Mouse (Mus musculus) neural tube, postnatal 0 days (tissue): ENCODE measurements around the gene Zfp385c. TPM values are rescaled to one million over a fixed set of nuclear protein-coding genes. Genes with fewer than 3 reads are reported as not detected.

Experiments used
- polyA plus RNA-seq: library from polyadenylated mRNA; unstranded; fragments of >200 nt; fragmentation: Nextera tagmentation; extraction: Ambion mirVana; gene quantifications from 2 replicates; pipeline ENCODE4 v1.2.1, GENCODE M21; 2015

Zfp385c gene
- 0.69 and 1.0 TPM in 2 replicates for polyA plus RNA-seq

GRCm38 (mm10) chr11:100692164-100692616 lies at the start of gene Zfp385c:
Zfp385c (minus strand) TSS chr11:100692455.

DNA sequence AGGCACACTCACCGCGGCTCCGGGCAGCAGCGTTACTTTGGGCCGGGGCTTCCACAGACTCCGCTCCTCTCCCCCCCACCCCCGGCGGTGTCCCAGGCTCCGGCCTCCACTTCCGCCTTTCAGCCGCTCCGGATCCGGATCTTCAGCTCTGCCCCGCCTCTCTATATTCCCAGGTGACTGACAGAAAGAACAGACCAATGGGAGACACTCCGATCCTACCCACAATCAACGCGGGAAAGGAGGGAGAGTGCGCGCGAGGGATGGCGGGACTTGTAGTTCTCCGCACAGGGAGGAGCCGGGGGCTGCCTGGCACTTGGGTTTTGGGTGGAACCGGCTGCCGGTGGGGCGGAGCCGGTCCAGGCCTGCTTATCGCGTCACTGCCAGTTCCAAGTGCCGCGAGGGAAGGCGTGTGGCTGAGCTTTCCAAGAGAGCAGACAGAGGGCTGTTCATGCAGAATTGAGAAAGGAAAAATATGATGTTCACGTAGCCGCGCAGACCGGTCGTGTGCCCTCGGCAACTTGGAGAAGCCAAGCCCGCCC lies 45.9 kb upstream of the Zfp385c start, which contains the start of gene Rab5c:
Gene Rab5c (minus strand): TSS at position 150 of the 539 bp plus-strand sequence.

DNA sequence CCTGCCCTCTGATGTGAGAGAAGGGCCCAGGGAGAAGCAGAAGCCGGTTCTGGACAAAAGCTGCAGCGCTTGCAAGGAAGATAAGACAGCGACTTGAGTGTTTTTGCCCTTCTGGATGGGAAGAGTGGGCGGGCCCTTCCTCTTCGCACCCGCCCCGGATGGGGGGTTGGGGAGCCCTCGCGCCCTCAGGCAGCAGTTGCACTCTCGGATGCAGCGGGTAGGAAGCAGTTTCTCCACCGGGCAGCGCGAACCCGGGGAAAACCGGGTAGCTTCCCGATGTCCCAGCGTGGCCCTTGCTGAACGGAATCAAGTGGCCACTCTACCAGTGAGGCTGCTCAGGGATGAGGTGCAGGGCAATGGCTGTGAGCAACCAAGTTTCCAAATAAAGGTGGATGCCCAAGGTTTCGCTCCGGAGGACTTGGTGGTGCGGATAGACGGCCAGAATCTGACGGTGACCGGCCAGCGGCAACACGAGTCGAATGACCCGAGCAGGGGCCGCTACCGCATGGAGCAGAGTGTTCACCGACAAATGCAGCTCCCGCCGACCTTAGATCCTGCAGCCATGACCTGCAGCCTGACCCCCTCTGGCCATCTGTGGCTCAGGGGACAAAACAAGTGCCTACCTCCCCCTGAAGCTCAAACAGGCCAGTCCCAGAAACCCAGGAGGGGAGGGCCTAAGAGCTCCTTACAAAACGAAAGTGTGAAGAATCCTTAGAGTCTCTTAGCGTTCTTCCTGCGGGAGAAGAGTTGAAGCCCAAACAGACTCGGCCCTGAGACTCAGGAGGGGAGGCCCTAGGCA lies 21.7 kb upstream of the Zfp385c start, which contains the start of gene Hspb9:
Gene Hspb9 (plus strand): TSS at position 116 of the 799 bp plus-strand sequence.

DNA sequence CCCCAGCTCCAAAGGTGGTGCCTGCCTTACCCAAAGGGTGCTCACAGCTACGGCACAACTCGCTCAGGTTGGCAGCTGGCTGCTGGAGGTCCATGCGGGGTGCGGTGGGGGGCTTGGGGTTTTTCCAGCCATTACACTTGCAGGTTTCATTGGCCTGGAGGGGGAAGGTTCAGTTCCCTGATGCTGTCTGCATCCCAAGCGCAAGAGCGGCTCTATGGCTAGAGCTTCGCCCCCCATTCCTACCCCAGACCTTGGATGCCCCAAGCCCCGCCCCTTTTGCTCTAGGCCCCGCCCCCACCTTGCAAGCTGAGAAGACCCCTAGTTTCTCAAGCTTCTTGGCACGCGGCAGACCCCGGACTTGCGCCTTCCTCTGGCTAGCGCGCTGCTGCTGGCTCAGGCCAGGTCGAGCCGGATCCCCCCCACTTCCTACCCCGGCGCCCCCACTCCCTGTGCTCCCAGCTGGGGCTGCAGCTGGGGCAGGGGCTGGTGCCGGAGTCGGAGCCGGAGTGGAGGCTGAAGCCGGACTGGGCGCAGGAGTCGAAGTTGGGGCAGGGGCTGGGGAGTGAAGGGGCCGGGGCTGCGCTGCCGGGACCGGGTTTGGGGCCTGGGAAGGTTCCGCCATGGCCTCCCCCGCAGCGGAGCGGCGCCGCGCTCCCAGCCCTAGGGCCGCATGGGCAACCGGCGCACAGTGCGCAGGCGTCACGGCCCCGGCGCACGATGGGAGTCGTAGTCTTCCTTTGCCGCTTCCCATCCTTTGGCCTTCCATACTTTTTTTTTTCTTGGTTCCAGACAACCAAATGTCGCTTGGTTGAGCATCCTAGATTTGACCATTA lies 19.7 kb upstream of the Zfp385c start, which contains the start of gene Kat2a:
Gene Kat2a (minus strand): TSS at position 683 of the 833 bp plus-strand sequence.

GRCm38 (mm10) chr11:100703851-100704531 lies 11.7 kb upstream of the Zfp385c start, which contains the start of gene Dhx58:
Dhx58 (minus strand) TSS chr11:100704271.

GRCm38 (mm10) chr11:100619982-100620381 lies 72.3 kb downstream of the Zfp385c start, which contains the start of gene Dnajc7:
Dnajc7 (minus strand) TSS chr11:100620168.

DNA sequence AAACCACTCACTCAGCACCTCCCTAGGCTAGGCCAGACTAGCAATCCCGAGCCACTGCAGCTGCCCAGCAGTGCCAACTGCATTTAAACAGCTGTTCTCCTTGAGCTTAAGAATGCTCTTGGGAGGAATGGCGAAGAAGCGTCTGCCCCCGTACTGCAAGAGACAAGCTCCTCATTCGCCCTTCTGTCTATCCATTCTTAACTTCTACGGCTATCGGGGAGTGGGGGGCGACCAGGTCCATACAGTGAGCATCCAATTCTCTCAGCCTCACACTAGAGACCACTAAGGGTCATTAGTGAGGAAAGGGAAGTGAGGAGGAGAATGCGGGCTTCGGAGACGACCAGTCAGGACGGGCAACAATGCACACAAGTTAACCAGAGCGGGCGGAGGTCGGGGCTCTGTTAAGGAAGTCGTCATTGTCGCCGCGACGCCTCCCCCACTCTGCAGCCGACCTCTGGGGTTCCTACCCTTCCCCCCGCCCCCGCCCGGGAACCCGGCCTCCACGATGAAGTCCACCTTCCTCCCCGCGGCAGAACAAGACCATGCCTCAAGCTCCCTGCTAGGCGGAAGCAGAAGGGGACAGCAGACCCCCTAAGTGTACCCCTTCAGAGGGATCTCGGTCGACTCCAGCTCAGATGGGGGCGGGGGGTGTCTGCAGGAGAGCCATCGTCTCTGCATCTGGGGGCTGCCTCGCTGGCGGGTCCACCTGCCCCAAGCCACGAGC lies 73.3 kb downstream of the Zfp385c start, which contains the start of gene Nkiras2:
Gene Nkiras2 (plus strand): TSS at position 484 of the 724 bp plus-strand sequence.

Other genes starting within 250 kb of the Zfp385c start
- gene Klhl11, start 219.7 kb downstream of the Zfp385c start, polyA plus RNA-seq, result 8.3 and 8.5 TPM in 2 replicates
- gene Acly, start 164.5 kb downstream of the Zfp385c start, polyA plus RNA-seq, result 118 and 128 TPM in 2 replicates
- gene Ttc25, start 146.8 kb downstream of the Zfp385c start, polyA plus RNA-seq, result 1.3 and 2.2 TPM in 2 replicates
- 170 and 228 TPM in 2 replicates for gene Cnp, start 117.6 kb downstream of the Zfp385c start, polyA plus RNA-seq
- gene Nkiras2, start 73.2 kb downstream of the Zfp385c start, polyA plus RNA-seq, result 65.0 and 77.4 TPM in 2 replicates
- 208 and 230 TPM in 2 replicates for gene Dnajc7, start 72.3 kb downstream of the Zfp385c start, polyA plus RNA-seq
- 2.3 and 2.5 TPM in 2 replicates for gene Dhx58, start 11.8 kb upstream of the Zfp385c start, polyA plus RNA-seq
- 60.5 and 62.5 TPM in 2 replicates for gene Kat2a, start 20.0 kb upstream of the Zfp385c start, polyA plus RNA-seq
- 0.37 TPM in 1 of 2 replicates, not detected in the other for gene Hspb9, start 21.4 kb upstream of the Zfp385c start, polyA plus RNA-seq
- 31.1 and 35.2 TPM in 2 replicates for gene Rab5c, start 45.8 kb upstream of the Zfp385c start, polyA plus RNA-seq
- 3.7 and 5.5 TPM in 2 replicates for gene Kcnh4, start 67.5 kb upstream of the Zfp385c start, polyA plus RNA-seq
- gene Hcrt, start 70.5 kb upstream of the Zfp385c start, polyA plus RNA-seq, result 0.76 and 1.3 TPM in 2 replicates
- gene Ghdc, start 78.5 kb upstream of the Zfp385c start, polyA plus RNA-seq, result 8.1 and 8.2 TPM in 2 replicates
- gene Stat5b, start 158.3 kb upstream of the Zfp385c start, polyA plus RNA-seq, result 16.4 and 17.6 TPM in 2 replicates
- gene Stat5a, start 166.9 kb upstream of the Zfp385c start, polyA plus RNA-seq, result 2.3 and 3.0 TPM in 2 replicates
- 49.0 and 55.4 TPM in 2 replicates for gene Stat3, start 247.1 kb upstream of the Zfp385c start, polyA plus RNA-seq